Mouse (Mus musculus) forebrain, embryonic 10.5 days (tissue): Measurements from ENCODE around the gene B4galt1. TPM values are rescaled to one million over a fixed set of nuclear protein-coding genes. Genes with fewer than 3 reads are reported as not detected.
"Not testable (repeated sequence)": the region's sequence is repeated elsewhere in the genome, so short reads cannot be mapped to it uniquely, and the experiment has no call there.

Source experiments
- DNase-seq: peaks from one replicate; pipeline ENCODE4 v3.0.0-alpha.2; 2017; ENCODE audit warnings: low spot score; ENCODE audit errors: extremely low spot score
- H3K27ac ChIP-seq: fragments of 300-500 bp; sonication (generic); 2 replicates; pipeline ENCODE4 v1.5.1; 2016; ENCODE audit warnings: mild to moderate bottlenecking
- H3K27me3 ChIP-seq: fragments of 300-500 bp; sonication (generic); 2 replicates; pipeline ENCODE4 v1.6.1; 2016; ENCODE audit warnings: mild to moderate bottlenecking; ENCODE audit not compliant: poor library complexity, severe bottlenecking
- H3K36me3 ChIP-seq: fragments of 300-500 bp; sonication (generic); replicated peaks from 2 replicates; pipeline ENCODE4 v1.6.1; 2016; ENCODE audit warnings: mild to moderate bottlenecking, moderate library complexity
- H3K4me1 ChIP-seq: fragments of 300-500 bp; sonication (generic); 2 replicates; pipeline ENCODE4 v1.6.1; 2016
- H3K4me3 ChIP-seq: fragments of 300-500 bp; sonication (generic); 2 replicates; pipeline ENCODE4 v1.5.1; 2016; ENCODE audit warnings: mild to moderate bottlenecking, moderate library complexity
- H3K9me3 ChIP-seq: fragments of 300-500 bp; sonication (generic); 2 replicates; pipeline ENCODE4 v1.6.1; 2016; ENCODE audit warnings: mild to moderate bottlenecking, moderate library complexity
- WGBS: fragments of 180-500 bp; shearing (Covaris S2); methylation state at CpG from one replicate; pipeline ENCODE4 v1.1.7; 2016; 5-methylcytosine and 5-hydroxymethylcytosine counted together
- polyA plus RNA-seq: library from polyadenylated mRNA; unstranded; fragments of >200 nt; fragmentation: Nextera tagmentation; extraction: Ambion mirVana; gene quantifications from 2 replicates; pipeline ENCODE4 v1.2.1, GENCODE M21; 2016

The B4galt1 gene
- polyA plus RNA-seq, 1 experiment from 2014 or later = 20.1 TPM

GRCm38 (mm10) chr4:40800873-40801272, 52.9 kb downstream of the B4galt1 start:
- DNase-seq = no peak
- no peak overlapping the region for H3K4me3 ChIP-seq
- no peak overlapping the region for H3K27ac ChIP-seq
- 88% methylated on average over 3 of the region's 3 CpGs for WGBS
- no peaks in the 10 kb centered on the region for H3K27me3 ChIP-seq
- no peaks in the 10 kb centered on the region for H3K9me3 ChIP-seq
- H3K36me3 ChIP-seq = peaks cover 12% of the 10 kb centered on the region
- H3K4me1 ChIP-seq = peaks cover 5% of the 10 kb centered on the region; the same call in 1 of the 2 replicates

DNA sequence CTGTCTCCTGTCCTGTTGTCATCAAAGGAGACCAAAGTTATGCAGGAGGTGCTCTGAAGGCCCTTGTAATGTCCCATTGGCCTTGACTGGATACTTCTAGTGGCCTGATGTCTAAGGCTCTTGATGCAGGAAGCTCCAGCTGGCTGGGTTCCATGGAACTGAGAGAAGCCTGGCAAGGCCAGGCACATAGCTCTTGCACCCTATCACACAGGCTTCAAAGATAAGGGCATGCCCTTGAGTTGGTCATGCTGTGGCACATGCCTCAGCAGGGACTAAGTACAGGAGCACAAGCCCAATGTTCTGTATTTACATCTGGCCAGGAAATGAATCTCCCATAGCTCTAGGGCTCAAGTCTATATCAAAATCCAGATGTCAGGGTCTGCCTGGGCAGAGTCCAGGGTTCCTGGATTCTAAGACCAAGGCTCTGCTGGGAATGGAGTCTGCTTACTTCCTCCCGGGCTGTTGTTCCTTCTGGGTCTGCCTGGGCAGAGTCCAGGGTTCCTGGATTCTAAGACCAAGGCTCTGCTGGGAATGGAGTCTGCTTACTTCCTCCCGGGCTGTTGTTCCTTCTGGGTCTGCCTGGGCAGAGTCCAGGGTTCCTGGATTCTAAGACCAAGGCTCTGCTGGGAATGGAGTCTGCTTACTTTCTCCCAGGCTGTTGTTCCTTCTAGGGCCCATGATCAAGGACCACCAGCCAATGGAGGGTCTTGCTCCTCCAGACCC, 54.8 kb downstream of the B4galt1 start:
- H3K4me3 ChIP-seq, H3K36me3 ChIP-seq, H3K4me1 ChIP-seq, DNase-seq, H3K9me3 ChIP-seq, H3K27ac ChIP-seq, H3K27me3 ChIP-seq: not testable (repeated sequence)
- WGBS = 92% methylated on average over 2 of the region's 2 CpGs

- no peak overlapping the region for H3K4me3 ChIP-seq
- H3K4me1 ChIP-seq = peaks cover 4% of the 10 kb centered on the region; the same call in 1 of the 2 replicates
- no peak for DNase-seq
- H3K27me3 ChIP-seq = no peaks in the 10 kb centered on the region
- H3K36me3 ChIP-seq = no peaks in the 10 kb centered on the region
- H3K27ac ChIP-seq = no peak overlapping the region
- 91% methylated on average over 3 of the region's 3 CpGs for WGBS
- H3K9me3 ChIP-seq = peaks cover 10% of the 10 kb centered on the region; the same call in 1 of the 2 replicates
These were observed 58.0 kb downstream of the B4galt1 start for GRCm38 (mm10) chr4:40795761-40796160.

- Histone ChIP-seq H3K27me3 (no peaks in the 10 kb centered on the region), H3K4me1 (no peaks in the 10 kb centered on the region), H3K9me3 (peaks cover 10% of the 10 kb centered on the region; the same call in 1 of the 2 replicates), H3K27ac (no peak overlapping the region), H3K4me3 (no peak overlapping the region), H3K36me3 (no peaks in the 10 kb centered on the region)
- no peak for DNase-seq
These were observed 59.5 kb downstream of the B4galt1 start for GRCm38 (mm10) chr4:40794320-40794719.

DNA sequence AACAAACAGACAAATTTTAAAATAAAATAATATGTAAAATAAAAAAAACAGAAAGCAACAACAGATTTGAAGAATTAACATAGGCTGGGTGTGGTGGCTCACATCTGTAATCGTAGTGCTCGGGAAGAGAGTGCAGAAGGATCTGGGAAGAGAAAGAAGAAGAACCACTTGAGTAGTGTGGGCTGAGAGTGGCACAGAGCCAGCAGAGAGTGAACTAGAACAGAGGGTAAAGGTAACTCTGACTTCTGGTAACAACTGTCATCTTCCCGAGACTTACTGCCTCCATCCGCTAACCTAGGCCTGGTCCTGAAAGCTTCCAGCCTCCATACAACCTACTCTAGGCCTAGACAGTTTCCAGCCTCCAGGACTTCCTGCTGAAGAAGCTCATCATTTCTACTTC, 62.6 kb downstream of the B4galt1 start:
- Histone ChIP-seq H3K9me3 (peaks cover 10% of the 10 kb centered on the region; the same call in 1 of the 2 replicates), H3K27ac (no peak overlapping the region), H3K4me3 (no peak overlapping the region), H3K4me1 (no peaks in the 10 kb centered on the region), H3K36me3 (no peaks in the 10 kb centered on the region), H3K27me3 (no peaks in the 10 kb centered on the region)
- DNase-seq = no peak
- WGBS = 92% methylated on average over 4 of the region's 4 CpGs

DNA sequence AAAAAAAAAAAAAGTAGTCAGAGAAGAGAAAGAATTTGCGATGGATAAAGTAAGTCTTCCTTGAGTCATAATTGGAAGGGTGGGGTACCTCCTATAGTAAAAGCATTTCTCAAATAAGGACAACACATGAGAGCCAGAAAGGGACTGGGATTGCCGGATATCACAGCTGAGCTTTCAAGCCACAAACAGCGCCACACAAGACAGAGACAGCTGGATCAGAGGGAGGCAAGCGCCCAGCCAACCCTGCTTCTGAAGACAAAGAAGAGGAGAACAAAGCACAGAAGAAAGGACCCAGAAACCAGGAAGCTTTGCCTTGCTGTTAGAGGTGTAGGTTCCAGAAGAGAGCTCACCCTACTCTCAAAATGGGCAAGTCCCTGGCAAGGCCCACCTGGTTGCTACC, 67.2 kb downstream of the B4galt1 start:
- WGBS = 66% methylated on average over 4 of the region's 4 CpGs
- Histone ChIP-seq H3K4me3 (no peak overlapping the region), H3K9me3 (no peaks in the 10 kb centered on the region), H3K4me1 (no peaks in the 10 kb centered on the region; the same call in 1 of the 2 replicates), H3K36me3 (no peaks in the 10 kb centered on the region), H3K27ac (no peak overlapping the region), H3K27me3 (no peaks in the 10 kb centered on the region)
- DNase-seq = no peak

DNA sequence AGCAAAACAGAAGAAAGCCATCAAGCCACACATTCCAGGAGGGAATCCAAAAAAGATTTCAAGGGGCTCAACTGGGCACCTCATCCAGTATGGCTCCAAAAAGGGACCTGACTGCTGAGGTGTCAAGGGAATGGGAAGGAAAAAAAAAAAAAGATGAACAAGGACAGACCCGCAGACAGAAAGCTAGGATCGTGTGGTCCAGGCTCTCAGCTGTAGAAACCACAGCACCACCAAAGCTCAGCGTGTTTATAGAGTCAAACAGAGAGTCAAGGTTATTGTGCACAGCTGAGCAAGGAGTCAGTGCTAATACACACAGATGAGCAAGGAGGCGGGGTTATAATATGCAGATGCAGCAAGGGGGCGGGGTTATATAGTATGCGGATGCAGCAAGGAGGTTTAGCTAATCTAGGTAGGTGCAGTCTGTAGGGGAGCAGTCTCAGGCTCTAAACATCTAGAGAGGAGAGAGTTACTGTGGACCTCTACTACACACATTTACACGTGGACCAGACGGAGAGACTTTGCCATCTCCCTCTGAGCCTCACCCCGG, 68.1 kb downstream of the B4galt1 start:
- H3K4me1 ChIP-seq = peaks cover 4% of the 10 kb centered on the region; the same call in 1 of the 2 replicates

GRCm38 (mm10) chr4:40784556-40785169, 69.1 kb downstream of the B4galt1 start:
- WGBS = 90% methylated on average over 10 of the region's 10 CpGs
- no peak overlapping the region for H3K27ac ChIP-seq
- no peak for DNase-seq
- no peaks in the 10 kb centered on the region for H3K9me3 ChIP-seq
- H3K36me3 ChIP-seq = no peaks in the 10 kb centered on the region
- no peaks in the 10 kb centered on the region for H3K27me3 ChIP-seq
- H3K4me1 ChIP-seq = peaks cover 4% of the 10 kb centered on the region; the same call in 1 of the 2 replicates
- H3K4me3 ChIP-seq = no peak overlapping the region

More for the DNA sequence above, 68.1 kb downstream of the B4galt1 start:
- no peak for DNase-seq
- Histone ChIP-seq H3K4me3 (no peak overlapping the region), H3K9me3 (no peaks in the 10 kb centered on the region), H3K27ac (no peak overlapping the region), H3K27me3 (no peaks in the 10 kb centered on the region), H3K36me3 (no peaks in the 10 kb centered on the region)
- WGBS = 82% methylated on average over 9 of the region's 9 CpGs

DNA sequence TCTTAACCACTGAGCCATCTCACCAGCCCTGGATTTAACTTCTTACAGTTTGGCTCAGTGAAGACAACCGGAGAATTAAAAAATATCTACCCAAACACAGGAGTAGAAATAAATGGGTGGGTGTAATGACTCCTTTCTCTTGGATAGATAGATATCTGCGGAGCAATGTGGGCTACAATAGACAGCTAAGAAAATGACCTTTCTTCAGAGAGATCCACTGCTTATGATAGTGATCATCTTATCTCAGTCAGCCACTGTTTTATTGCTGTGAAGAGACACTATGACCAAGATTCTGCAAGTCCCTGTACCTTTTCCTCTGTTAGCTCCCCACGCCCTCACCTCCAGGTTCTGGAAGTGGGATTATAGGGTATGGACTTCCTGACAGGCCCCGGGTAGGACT, 70.8 kb downstream of the B4galt1 start:
- no peak for DNase-seq
- Histone ChIP-seq H3K9me3 (no peaks in the 10 kb centered on the region), H3K4me3 (no peak overlapping the region), H3K27ac (no peak overlapping the region), H3K4me1 (peaks cover 4% of the 10 kb centered on the region; the same call in 1 of the 2 replicates), H3K36me3 (no peaks in the 10 kb centered on the region), H3K27me3 (no peaks in the 10 kb centered on the region)
- 92% methylated on average over 4 of the region's 4 CpGs for WGBS

DNA sequence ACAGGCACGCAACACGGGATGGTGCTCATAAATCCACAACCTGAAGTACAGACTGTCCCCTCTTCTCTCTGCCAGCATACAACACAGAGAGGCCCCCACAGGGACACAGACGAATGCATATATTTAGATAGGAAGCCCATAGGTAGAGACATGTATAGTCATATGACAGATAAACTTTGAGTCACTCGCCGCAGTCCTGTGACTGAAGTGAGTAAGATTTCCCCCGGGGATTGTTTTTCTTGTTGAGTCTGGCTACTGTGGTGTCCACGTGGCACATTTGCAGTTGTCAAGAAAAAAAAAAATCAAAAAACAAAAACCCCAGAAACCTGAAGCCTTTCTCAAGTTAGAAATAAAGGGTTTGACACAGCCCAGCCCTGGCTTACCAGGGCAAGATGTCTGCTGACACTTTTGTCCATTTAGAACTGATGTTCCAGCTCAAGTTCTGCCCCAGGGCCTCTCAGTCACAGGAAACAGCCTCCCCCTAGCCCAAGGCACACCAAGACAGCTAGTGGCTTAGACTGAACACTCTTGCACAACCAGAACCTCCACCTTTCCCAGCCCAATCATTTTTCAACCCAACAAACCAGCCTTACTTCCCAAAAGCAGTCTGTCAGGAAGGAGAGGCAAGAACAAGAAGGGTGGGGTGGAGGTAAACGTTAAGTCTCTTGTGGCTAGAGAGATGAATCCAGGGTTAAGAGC, 71.9 kb downstream of the B4galt1 start:
- 0 out of 2 replicates have a peak overlapping the region, but pooled peaks have one; percentile 3 for H3K27ac ChIP-seq
- H3K4me1 ChIP-seq = peaks cover 12% of the 10 kb centered on the region
- no peaks in the 10 kb centered on the region for H3K9me3 ChIP-seq
- no peak for DNase-seq
- 77% methylated on average over 8 of the region's 8 CpGs for WGBS
- no peak overlapping the region for H3K4me3 ChIP-seq
- no peaks in the 10 kb centered on the region for H3K36me3 ChIP-seq
- no peaks in the 10 kb centered on the region for H3K27me3 ChIP-seq

DNA sequence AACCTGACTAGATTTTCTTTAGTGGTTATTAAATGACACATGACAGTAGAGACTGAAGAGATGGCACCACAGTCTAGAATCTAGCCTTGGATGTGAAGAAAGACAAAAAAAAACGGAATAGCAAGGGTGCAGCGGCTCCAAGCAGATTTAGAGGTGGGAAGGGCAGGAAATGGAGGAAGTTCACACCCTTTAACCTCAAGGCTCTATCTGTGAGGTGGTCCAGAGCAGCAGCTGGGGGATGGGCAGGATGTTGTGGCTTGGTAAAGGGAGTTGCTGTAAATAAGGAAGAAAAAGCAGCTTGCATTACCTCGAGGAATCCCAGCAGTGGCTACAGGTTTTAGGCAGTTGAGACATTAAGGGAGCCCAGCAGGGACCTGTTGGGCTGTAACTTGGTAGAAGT, 72.7 kb downstream of the B4galt1 start:
- no peaks in the 10 kb centered on the region for H3K9me3 ChIP-seq
- WGBS = 47% methylated on average over 3 of the region's 3 CpGs
- DNase-seq = no peak

DNA sequence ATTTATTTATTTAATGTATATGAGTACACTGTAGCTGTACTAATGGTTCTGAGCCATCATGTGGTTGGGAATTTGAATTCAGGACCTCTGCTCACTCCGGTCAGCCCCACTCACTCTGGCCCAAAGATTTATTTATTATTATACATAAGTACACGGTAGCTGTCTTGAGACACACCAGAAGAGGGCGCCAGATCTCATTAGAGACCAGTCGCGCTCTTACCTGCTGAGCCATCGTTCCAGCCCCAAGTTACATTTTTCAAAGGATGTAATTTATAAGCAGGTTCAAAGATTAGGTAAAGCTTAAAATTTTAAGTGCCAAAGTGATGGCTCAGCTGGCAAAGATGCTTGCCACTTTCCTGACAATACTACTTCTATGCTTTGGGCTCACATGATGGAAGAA, 75.1 kb downstream of the B4galt1 start:
- DNase-seq = no peak
- no peak overlapping the region for H3K4me3 ChIP-seq
- H3K9me3 ChIP-seq = no peaks in the 10 kb centered on the region
- no peak overlapping the region for H3K27ac ChIP-seq
- peaks cover 25% of the 10 kb centered on the region for H3K4me1 ChIP-seq
- no peaks in the 10 kb centered on the region for H3K36me3 ChIP-seq
- 0 out of 2 replicates have a peak, but pooled peaks cover 3% of the 10 kb centered on the region for H3K27me3 ChIP-seq
- 84% methylated on average over 6 of the region's 6 CpGs for WGBS

More for the DNA sequence above, 72.7 kb downstream of the B4galt1 start:
- H3K27me3 ChIP-seq = no peaks in the 10 kb centered on the region
- H3K4me3 ChIP-seq = no peak overlapping the region
- peaks cover 13% of the 10 kb centered on the region for H3K4me1 ChIP-seq
- no peaks in the 10 kb centered on the region for H3K36me3 ChIP-seq
- H3K27ac ChIP-seq = no peak overlapping the region
